Mouse (Mus musculus) inflammation-experienced regulatory T-cells, adult 6 months (primary cell): ENCODE measurements around the gene Il1f9. TPM values are rescaled to one million over a fixed set of nuclear protein-coding genes. Genes with fewer than 3 reads are reported as not detected.
"Not testable (repeated sequence)": the region's sequence is repeated elsewhere in the genome, so short reads cannot be mapped to it uniquely, and the experiment has no call there.

ENCODE experiments used
- ATAC-seq: one replicate; pipeline ENCODE4 v1.8.0; 2017
- polyA plus RNA-seq, 3 experiments: library from polyadenylated mRNA; unstranded; fragments of 100-300 nt; shearing (Covaris generic); gene quantifications; one replicate each; pipeline ENCODE4 v1.2.1; 2017

Gene Il1f9
- polyA plus RNA-seq, result not detected

DNA sequence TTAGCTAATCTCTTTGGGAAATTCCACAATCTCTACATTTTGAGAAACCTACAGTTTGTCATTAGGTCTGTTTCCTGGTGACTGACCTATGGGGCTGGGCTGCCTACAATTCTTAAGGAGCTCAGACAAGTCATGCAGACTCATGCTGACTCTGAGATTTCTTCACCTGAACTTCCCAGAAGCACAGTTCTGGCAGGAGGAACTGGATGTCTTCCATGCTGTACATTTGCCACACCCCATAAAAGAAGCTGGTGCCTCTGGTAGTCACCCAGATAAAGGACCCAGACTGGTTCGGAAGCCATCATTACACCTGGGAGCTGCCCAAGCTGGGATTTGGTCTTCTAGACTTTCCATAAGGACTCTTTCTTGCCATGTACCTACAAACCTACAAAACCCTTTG lies at the start of gene Il1f9:
Gene Il1f9 (plus strand): TSS at position 301 of the 400 bp plus-strand sequence.
- no peak for ATAC-seq

DNA sequence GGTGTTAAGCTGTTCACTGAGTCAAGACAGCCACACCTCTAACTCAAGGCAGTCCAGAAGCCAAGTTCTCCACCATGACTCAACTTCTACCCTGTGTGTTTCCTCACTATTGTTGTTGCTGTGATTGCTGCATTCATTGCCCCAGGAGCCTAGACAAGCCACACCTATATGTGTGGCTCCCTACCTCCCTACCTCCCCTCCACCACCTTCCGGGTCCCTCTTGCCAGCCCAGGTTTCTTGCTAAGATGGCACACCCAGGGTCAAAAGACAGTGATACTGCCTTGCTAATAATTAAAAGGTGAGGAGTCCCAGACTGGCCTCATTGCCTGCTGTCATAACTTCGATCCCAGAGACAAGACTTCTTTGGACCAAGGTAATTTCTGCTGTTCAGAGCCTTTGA lies 33.4 kb upstream of the Il1f9 start, which contains the start of gene Il1f8:
Gene Il1f8 (plus strand): TSS at position 301 of the 400 bp plus-strand sequence.
- no peak for ATAC-seq

DNA sequence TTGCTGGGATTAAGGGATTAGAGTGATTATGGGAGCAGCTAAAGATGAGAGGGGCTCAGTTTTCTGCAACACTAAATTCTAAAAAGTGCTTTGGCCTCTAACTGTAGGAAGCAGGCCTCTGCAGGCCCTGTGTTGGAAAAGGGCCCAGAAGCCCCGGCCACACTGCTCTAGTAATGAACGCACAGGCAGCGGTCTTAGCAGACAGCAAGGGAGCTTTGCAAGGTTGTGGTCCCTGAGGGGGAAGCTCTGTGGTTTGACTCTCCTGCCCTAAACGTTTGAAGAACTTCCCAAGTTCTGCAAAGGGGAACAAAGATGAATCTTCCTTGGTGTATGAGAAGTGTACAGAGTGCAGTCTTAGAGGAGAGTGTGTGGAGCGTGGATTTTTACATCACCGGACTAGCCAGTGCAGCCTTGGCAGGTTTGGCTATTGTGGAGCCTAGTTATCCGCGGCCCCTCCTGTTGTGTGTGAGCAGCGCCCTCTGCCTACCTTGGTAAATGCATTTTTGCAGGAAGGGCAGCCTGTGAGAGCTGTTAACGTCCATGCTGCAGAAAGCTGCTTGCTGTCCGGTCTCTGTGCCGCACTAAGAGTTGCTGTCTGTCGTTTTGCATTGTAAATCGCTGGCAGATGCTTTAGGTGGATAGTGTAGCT lies 4.5 kb upstream of the Il1f9 start:
- not testable (repeated sequence) for ATAC-seq

DNA sequence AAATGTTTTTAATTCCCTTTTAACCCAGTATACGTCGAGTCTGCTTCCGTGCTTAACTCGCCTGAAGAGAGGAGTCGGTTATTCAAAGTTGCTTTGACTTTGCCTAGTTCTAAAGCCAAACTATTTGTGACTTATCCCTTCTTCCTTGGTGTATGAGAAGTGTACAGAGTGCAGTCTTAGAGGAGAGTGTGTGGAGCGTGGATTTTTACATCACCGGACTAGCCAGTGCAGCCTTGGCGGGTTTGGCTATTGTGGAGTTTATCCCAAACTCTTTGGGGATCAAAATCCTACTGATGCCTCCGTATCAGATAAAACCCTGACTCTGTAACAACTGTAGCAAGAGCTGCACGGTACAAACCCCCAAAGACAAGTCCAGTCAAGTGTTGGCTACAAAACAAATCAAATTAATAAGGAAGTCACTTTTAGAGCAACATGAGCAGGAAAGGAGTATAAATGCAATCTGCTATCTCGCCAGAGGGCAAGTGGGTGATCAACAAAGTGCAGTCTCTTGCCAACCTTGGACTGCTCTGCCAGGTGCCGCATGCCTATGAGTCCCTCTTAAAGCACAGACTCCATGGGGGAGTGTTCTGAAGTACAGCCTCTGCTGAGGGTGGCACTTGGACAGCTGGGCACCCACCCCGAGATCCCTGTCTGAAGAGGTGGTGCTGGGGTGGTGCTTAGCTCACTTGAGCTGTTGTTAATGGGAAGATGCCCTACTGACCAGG lies 3.7 kb upstream of the Il1f9 start:
- not testable (repeated sequence) for ATAC-seq

DNA sequence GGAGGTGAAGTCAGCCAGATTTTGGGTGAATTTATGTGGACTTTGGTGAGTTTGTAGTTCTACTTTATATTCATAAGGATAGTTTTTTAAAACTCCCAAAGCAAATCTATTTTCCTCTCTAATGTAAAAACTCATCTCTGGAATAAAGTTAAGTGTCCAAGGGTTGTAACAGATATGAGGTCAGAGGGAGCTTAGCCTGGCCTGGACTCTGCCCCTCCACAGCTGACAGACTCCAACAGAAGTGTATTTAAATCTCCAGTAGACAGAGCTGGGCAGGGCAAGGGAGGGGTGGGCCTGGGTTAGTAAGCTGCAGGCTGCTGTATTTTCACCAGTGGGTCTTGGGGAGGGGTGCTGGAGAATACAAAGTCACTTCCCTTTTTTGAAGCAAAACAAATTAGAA lies 2.2 kb upstream of the Il1f9 start:
- not testable (repeated sequence) for ATAC-seq

DNA sequence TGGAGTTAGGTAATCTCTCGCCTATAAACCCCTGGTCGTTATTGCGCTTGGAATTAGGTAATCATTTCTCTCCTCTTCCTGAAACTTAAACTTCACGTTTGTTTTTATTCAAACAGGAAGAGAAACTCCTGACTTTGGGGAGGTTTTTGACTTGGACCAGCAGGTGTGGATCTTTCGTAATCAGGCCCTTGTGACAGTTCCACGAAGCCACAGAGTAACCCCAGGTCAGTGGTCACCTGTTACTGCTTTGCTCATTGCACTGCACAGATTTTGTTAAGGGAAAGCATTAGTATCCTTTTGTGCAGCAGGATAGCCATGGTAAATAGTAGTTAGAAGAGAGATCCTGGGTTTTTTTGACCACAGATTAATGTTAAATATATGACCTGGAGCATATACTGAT lies 1.3 kb downstream of the Il1f9 start:
- no peak for ATAC-seq

DNA sequence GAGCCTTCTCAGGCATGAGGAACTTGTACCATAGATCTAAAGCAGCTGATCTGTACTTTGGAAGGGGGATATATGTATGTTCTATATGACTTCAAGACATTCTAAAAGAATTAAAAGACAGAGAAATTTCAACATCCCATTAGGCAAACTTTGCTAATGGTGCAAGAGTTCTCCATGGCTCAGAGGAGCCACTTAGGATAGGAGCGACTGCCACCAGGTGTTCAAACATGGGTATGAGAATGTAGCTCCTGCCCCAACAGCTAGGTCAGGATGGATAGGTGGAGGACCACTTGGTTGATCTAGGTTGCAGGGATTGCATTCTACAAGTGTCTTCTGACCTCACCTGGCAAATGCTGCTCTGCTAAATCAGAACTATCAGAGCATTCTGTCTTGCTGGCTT lies 1.9 kb downstream of the Il1f9 start:
- ATAC-seq, result no peak

DNA sequence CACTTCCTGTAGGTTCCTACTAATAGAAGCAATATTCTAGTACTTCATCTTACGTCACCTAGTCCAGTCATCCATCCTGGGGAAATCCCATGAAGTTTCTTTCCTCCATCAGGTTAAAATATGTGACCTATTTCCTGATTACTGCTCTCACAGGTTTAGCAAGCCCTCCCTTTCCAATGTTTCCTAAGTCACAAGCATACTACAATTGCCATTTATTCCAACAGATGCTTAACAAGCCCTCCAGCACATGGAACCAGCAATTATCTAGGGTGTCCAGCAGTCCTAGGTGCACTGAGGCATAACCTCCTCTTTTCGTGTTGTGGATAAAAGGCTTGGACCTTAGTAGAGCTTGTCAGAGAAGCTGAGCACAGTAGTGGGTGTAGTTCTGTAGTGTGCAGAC lies 28.8 kb downstream of the Il1f9 start, which contains the start of gene Il1f6:
Gene Il1f6 (plus strand): TSS at position 301 of the 400 bp plus-strand sequence.
- ATAC-seq, result no peak

DNA sequence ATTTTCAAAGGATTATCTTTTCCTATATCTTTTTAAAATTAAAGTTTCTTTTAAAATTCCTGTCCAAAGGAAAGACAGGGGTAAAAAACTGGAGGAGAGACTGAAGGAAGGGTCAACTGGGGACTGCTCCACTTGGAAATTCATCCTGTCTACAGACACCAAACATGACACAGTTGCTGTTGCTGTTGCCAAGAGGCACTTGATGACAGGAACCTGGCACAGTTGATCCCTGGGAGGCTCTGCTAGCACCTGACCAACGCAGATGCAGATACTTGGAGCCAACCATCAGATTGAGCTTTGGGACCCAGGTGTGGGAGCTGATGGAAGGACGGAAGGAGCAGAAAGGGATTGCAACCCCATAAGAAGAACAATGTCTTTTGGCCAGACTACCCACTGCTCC lies 40.9 kb downstream of the Il1f9 start:
- no peak for ATAC-seq

Other genes starting within 250 kb of the Il1f9 start
- not detected for gene Hnmt, start 137.1 kb upstream of the Il1f9 start, polyA plus RNA-seq
- gene Tbpl2, start 89.9 kb upstream of the Il1f9 start, polyA plus RNA-seq, result not detected
- not detected for gene Il1f8, start 33.3 kb upstream of the Il1f9 start, polyA plus RNA-seq
- gene Il1f6, start 28.9 kb downstream of the Il1f9 start, polyA plus RNA-seq, result not detected
- gene Il1f5, start 90.5 kb downstream of the Il1f9 start, polyA plus RNA-seq, result not detected
- gene Il1f10, start 104.7 kb downstream of the Il1f9 start, polyA plus RNA-seq, result not detected
- 1 to 10 TPM in 2 of 3 experiments, under 1 TPM in 1; 0.57 to 1.3 (median 1.1) TPM for gene Il1rn, start 150.4 kb downstream of the Il1f9 start, polyA plus RNA-seq
- 10 to 100 TPM; 85.2 to 93.8 (median 89.3) TPM for gene Psd4, start 181.1 kb downstream of the Il1f9 start, polyA plus RNA-seq